Mouse (Mus musculus) testis, postnatal 14 days (tissue): ENCODE measurements around the gene Gm13941.

Experiments used
- DNase-seq: peaks from one replicate; pipeline ENCODE4 v3.0.0; 2021; ENCODE audit warnings: low spot score

The Gm13941 gene

DNA sequence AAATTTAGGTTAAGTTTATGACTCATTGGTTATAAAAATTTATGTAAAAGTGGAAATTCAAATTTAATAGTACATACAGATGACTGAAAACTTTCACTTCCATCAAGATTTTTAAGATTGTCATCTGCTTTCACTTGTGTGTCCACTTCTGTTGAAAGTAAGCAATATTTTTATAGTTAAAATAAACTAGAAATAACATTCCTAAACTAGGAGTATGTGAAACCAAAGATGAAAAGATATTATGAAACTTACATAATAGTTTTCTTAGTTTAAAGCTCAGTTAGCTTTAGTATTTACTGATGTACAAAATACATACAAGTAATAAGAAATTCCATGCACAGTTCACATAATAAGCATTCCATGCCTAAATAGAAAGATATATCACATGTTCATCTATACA, at the start of gene Gm13941:
TSS of gene Gm13941 (minus strand) at position 101 of the 400 bp plus-strand sequence.
- no peak for DNase-seq

DNA sequence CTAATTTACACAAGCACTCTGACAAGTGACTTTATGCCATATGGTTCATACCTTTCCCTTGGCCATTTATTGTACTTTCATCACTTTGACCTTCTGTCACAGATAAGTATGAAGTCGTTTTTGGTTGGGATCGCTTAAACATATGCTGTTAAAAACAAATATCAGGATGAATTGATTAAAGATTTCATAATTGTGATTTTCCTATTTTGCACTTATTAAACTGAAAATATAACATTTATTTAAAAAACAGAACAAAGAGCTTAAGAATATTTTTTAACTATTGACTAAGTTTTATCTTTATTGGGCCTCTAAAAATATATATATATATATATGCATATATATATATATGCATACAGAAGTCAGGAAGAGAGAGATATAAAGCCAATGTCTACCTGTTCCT, 47.1 kb upstream of the Gm13941 start, which contains the start of gene Gm15130:
TSS of gene Gm15130 (minus strand) at position 101 of the 400 bp plus-strand sequence.
- no peak for DNase-seq

DNA sequence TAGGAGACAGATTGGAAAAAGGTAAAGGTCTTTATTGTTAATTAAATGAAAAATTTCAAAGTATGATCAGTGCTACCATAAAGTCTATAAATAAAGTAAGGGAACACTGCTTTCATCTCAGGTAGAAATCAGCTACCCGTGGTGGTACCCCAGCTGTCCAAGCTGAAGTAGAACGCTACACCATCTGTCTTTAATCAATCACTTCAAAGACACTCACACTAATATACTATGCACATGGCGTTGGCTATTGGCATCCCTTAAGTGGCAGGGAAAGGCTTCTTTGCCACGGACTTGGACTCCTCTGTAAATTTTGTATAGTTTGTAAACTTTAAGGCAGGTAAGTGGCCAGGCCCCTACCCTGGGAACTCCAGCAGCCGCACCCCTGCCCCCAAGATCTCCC, 30.0 kb upstream of the Gm13941 start:
- no peak for DNase-seq

DNA sequence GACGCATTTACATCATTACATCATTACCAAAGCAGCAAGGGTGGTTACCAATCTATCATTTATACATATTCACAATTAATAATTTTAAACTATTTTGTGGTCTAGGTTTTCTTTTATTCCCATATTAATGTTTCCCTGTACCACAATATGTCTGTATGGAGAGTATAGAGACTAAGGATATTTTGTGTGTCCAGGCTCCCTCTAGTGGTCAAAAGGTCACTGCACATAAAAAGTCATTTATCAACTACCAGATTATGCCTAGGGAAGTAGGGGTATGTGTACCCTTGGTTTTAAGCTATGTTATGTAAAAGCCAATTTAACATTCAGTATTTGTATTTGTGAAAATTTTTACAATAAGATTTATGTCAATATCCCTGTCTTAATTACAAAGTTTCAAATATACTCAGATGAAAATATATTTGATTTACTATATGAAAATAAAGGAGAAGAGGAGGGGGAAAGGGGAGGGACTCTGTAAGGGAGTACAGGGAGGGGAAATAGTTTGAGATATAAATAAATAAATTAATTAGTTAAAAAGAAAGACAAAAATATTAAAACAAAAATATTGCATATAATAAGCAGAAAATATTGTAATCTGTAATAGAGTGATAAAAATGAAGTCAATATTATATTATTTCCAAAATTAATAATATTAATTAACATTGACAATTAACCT, 47.1 kb downstream of the Gm13941 start:
- no peak for DNase-seq
